Mouse (Mus musculus): ENCODE data around the gene Surf2. TPM values are rescaled to one million over a fixed set of nuclear protein-coding genes. Genes with fewer than 3 reads are reported as not detected.

The Surf2 gene
- total RNA-seq, 2 experiments from 2014 or later, result 34.8 to 35.1 TPM

DNA sequence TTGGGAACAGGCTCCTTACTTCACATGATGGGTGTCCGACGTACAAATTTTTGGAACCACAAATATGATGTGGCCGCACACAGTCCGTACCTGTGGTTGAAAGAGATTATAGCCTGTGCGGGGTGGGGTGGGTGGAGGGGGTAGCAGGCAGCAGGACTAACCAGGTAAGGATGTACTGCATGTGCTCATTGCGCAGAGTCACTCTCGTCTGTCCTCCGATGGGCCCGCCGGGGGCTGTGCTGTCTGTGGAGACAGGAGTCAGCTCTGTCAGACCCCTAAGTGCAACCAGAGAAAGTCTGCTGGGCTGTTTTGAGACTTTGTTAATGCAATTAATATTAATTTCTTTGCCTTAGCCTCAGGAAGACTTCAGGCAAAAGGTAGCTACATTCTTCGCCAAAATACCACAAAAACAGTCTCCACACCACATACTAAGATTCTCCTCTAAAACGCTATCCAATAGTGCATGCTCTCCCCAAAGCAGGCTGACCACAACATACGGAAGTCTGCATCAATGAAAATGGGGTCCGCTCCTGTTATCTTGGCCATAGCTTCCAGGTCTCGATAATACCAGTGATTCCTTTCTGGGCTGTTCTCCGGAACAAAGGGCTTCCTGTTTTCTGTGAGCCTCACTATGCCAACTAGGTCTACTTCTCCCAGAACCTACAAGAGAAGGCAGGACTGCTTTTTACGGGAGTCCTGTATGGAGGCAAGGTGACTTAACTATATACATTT lies 2.6 kb upstream of the Surf2 start:
- DNase-seq, result no peak
- intact Hi-C loops (cut with DNase I), result no loop called here

DNA sequence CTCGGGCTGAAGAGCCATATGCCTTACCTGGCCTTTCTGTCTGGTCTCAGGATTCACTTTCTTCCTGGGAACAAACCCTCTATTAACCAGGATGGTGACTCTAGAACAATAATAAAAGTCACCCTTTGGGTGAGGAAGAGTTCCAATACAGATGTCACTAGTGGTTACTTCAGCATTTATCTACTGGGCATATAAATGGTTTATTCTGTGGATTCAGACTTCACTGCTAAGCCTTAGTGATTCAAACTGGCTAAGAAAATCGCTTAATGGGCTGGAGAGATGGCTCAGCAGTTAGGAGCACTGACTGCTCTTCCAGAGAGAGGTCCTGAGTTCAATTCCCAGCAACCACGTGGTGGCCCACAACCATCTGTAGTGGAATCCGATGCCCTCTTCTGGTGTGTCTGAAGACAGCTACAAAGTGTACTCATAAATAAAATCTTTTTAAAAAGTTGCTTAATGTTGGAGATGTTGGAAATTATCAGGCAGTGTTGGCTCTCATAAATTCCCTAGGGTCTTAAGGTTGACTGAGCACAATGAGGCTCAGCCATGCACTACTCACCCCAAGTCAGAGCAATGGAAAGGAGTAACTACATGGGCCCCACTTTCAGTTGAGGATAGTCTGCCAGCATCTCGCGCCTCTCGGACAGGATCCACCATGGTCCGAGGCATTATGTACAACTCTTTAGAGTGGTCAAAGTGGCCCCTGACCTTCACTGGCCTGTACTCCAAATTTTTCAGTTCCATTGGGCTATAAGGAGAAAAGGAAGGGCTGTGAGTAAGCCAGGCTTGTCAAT lies 1.8 kb upstream of the Surf2 start:
- intact Hi-C loops (cut with DNase I), result no loop called here

GRCm38 (mm10) chr2:26916738-26917137 lies 571 bp downstream of the Surf2 start:
- intact Hi-C loops (cut with DNase I), result no loop called here
- no peak for DNase-seq

More for the DNA sequence above, 1.8 kb upstream of the Surf2 start:
- DNase-seq, result no peak

- no peak for DNase-seq
- intact Hi-C loops (cut with DNase I), result no loop called here
Observed at GRCm38 (mm10) chr2:26919684-26920083, 3.5 kb downstream of the Surf2 start.

- DNase-seq, result no peak
- intact Hi-C loops (cut with DNase I), result no loop called here
Observed at GRCm38 (mm10) chr2:26920190-26920855, 4.2 kb downstream of the Surf2 start.

DNA sequence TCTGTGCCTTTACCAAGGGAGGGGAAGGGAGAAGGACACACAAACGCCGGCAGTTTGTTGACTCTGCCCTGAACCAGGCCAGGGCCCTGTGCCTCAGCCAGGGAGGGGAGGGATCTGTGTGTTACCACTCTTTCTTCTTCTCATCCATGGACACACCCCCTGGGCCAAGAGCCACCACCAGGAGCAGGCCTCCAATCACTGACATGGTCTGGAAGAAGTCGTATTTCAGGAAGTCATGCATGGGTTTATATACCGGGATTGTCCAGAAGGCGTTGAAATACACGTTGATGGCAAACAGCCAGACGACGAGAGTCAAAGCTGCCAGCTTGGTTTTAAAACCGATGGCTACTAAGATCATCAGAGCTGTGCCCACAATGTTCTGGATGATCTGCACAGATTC lies 5.6 kb downstream of the Surf2 start:
- DNase-seq, result no peak
- intact Hi-C loops (cut with DNase I), result no loop called here

DNA sequence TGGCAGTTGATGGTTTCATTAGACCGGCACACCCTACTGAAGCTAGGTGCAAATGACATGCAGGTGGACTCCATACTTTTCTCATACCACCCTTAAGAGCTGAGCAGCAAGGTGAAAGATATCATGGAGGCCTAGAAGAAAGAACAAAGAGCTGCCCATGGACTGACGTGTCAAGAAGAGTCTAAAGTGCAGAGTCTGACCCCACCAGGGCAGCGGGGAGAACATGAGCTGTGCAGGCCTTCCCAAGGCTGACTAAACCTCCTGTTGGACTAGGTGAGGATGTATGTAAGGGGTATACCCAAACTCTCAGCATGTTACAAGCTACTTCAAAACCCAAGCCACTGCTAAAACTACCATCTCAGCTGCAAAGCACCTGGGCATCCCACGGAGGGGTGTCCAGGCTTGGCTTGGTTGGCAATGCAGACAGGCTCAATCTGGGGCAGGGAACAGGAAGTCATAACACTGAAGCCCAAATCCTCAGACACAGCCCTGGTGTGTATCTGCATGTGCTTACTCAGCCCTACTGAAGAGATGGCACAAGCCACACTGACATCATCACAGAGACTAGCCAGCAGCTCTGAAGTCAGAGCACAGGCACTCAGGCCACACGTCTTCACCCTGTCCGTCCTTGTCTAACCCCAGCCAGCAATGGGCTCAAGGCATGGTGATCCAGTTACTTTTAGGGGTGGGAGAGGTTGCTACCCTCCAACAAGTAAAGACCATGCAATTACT lies 11.7 kb downstream of the Surf2 start:
- no peak for DNase-seq
- intact Hi-C loops (cut with DNase I), result no loop called here

GRCm38 (mm10) chr2:26930390-26930789 lies 14.2 kb downstream of the Surf2 start:
- DNase-seq, result peak; percentile 60
- intact Hi-C loops (cut with DNase I), result loop anchor here (5.0 to 10.0 kb wide), 2 partner anchors 104 to 307 kb away; no protein-coding TSS in a partner anchor

- intact Hi-C loops (cut with DNase I), result loop anchor here (5.0 to 10.0 kb wide), 2 partner anchors 102 to 305 kb away; no protein-coding TSS in a partner anchor
- DNase-seq, result peak; percentile 37
Observed at GRCm38 (mm10) chr2:26932473-26933303, 16.5 kb downstream of the Surf2 start.

DNA sequence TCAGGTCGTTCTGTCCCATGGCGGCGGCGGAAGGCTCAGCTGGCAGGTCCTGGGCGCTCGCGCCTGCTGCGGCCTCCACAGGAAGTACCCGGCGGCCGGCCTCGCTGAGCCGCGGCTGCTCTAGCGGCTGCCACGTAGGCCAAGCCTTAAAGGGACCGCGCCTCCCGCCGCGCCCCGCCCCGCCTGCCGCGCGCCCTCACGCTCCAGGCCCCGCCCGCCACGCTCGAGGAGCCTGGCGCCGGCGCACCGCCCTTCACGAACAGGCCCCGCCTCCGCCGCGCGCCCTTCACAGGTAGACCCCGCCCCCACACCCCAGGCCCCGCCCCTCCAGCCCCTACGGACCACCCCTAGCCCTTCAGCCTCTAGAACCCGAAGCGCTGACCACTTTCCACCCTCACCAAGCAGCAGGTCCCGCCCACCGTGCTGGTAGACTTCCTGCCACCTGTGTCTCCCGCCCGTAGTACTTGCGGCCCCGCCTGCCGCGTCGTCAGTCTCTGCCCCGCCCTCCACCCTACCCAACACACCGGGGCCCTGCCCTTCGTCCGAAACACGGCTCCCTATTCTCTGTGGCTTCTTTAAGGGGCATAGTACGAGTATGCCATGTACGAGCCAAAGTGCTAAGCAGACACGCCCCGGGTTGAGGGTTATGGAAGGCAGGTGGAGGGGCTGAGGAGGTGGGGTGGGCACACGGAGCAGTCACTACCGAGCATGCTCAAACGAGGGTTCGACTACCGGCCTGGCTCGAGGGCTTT lies 17.3 kb downstream of the Surf2 start, which contains the start of the genes Surf4 and Stkld1:
Surf4 (minus strand) TSS at position 625 of the 752 bp plus-strand sequence.
Stkld1 (plus strand) TSS at position 744 of the 752 bp plus-strand sequence.
- peak; percentile 93 for DNase-seq
- intact Hi-C loops (cut with DNase I), result loop anchor here (5.0 to 10.0 kb wide), 2 partner anchors 101 to 304 kb away; no protein-coding TSS in a partner anchor

GRCm38 (mm10) chr2:26935286-26935685 lies 19.1 kb downstream of the Surf2 start:
- intact Hi-C loops (cut with DNase I), result loop anchor here (10.0 kb wide), 1 partner anchor 100 kb away; no protein-coding TSS in a partner anchor
- no peak for DNase-seq

DNA sequence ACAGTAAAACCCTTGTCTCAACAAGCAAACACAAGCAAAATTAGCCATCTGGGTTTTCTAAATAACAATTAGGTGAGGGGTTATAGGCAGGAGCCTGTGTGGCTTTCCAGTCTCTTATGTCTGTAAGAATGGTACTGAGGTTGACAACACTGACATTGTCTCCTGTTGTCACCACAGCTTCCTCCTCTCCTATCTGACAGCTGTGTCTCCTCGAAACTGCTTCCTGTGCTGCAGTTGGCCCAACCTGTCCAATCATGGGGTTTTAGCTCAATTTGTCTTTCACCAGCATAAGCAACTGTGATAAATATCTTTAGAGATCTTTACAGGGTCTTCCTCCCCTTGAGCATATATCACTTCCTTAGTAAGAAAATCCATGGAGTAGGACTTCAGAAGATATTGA lies 20.3 kb downstream of the Surf2 start:
- intact Hi-C loops (cut with DNase I), result loop anchor here (10.0 kb wide), 1 partner anchor 98 kb away; no protein-coding TSS in a partner anchor
- DNase-seq, result no peak

DNA sequence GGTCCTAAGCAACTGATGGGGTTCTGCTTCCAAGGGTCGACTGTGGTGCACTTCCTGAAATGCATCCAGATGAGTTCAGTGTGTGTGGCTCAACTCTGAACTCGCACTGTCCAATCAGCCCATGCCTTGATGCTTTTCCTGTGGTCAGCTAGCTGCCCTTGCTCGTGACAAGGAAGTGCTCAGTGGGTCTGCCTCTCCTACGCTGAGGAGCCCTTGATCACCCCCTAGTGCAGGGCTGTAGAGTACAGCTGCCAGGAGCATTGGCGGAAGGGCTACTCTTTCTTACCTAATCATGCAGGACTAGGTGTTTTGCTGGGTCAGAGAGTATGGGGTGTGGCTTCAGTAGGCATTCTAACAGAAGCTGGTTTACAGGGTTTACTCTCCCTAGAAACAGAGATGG lies 25.4 kb downstream of the Surf2 start:
- intact Hi-C loops (cut with DNase I), result no loop called here
- DNase-seq, result no peak

GRCm38 (mm10) chr2:26943253-26943652 lies 27.1 kb downstream of the Surf2 start:
- intact Hi-C loops (cut with DNase I), result no loop called here
- no peak for DNase-seq

GRCm38 (mm10) chr2:26950411-26950810 lies 34.2 kb downstream of the Surf2 start:
- intact Hi-C loops (cut with DNase I), result no loop called here

GRCm38 (mm10) chr2:26951346-26951905 lies 35.3 kb downstream of the Surf2 start:
- DNase-seq, result no peak
- intact Hi-C loops (cut with DNase I), result no loop called here

More at GRCm38 (mm10) chr2:26950411-26950810, 34.2 kb downstream of the Surf2 start:
- DNase-seq, result no peak

- DNase-seq, result no peak
- intact Hi-C loops (cut with DNase I), result no loop called here
Observed at GRCm38 (mm10) chr2:26952193-26952592, 36.0 kb downstream of the Surf2 start.

DNA sequence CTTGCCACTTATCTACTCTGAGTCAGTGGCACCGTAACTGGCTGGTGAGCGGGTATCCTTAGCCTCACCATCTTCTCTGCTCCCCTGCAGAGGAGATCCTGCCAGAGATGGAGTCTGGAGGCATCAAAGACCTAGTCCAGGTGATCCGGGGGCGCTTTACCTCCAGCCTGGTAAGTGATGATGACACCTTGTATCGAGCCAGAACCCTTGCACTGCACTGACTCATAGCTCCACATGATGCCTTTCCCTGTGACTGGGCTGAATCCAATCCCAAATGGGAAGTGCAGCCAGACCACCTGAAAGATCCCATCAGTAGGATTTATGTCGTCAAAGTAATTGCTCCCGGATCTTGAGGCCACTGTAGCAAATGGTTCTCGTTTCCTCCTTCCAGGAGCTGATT lies 36.7 kb downstream of the Surf2 start:
- intact Hi-C loops (cut with DNase I), result no loop called here
- DNase-seq, result no peak
